Mouse (Mus musculus): ENCODE measurements around the gene Gm21861.
"Not testable (repeated sequence)": the region's sequence is repeated elsewhere in the genome, so short reads cannot be mapped to it uniquely, and the experiment has no call there.

- not testable (repeated sequence) for TF ChIP-seq CTCF (IDR thresholded peaks at IDR 0.05; ENCODE audit: borderline replicate concordance, insufficient read depth, low read length); POLR2A (IDR thresholded peaks at IDR 0.05; ENCODE audit: low read depth, low read length)
These were observed at the start of gene Gm21861 for GRCm38 (mm10) chrY:58814497-58814896.
